Mouse (Mus musculus): ENCODE measurements around the gene Lpcat2. TPM values are rescaled to one million over a fixed set of nuclear protein-coding genes. Genes with fewer than 3 reads are reported as not detected.

Lpcat2 gene
- polyA plus RNA-seq, 1 experiment = 1.5 TPM

GRCm38 (mm10) chr8:92827243-92828034 is 27.7 kb upstream of the Lpcat2 start, which contains the start of gene Mmp2:
Gene Mmp2 (plus strand): TSS chr8:92827291.
- H3K27ac ChIP-seq (ENCODE audit: insufficient read depth, low read depth, low read length) = no peak within 1 kb of the TSS
- WGBS = 4% methylated on average over 37 of the region's 37 CpGs

GRCm38 (mm10) chr8:92828251-92828743 is 26.8 kb upstream of the Lpcat2 start:
- no peak overlapping the region for H3K27ac ChIP-seq (ENCODE audit: insufficient read depth, low read depth, low read length)
- DNase-seq = no peak
- no peak for TF ChIP-seq POLR2A (IDR thresholded peaks at IDR 0.05; ENCODE audit: low read depth, low read length)
- no peak for TF ChIP-seq CTCF (conservative IDR thresholded peaks at IDR 0.05; ENCODE audit: insufficient read depth, insufficient read length, low read depth, low read length)
- no peaks in the 10 kb centered on the region for H3K27me3 ChIP-seq (replicated peaks; ENCODE audit: control insufficient read depth, insufficient read depth, low read length)
- no peaks in the 10 kb centered on the region for H3K36me3 ChIP-seq (ENCODE audit: control insufficient read depth, insufficient read depth, low read length)
- WGBS = 47% methylated on average over 15 of the region's 15 CpGs
- no peaks in the 10 kb centered on the region for H3K4me1 ChIP-seq (ENCODE audit: control insufficient read depth, insufficient read depth, low read length)
- no peak overlapping the region for H3K4me3 ChIP-seq (ENCODE audit: insufficient read depth, low read depth, low read length)

More at GRCm38 (mm10) chr8:92827243-92828034, 27.7 kb upstream of the Lpcat2 start, which contains the start of gene Mmp2:
- peak within 1 kb of the TSS; percentile 39; the same call in 1 of the 2 replicates for H3K4me3 ChIP-seq (ENCODE audit: insufficient read depth, low read depth, low read length)
- H3K36me3 ChIP-seq (ENCODE audit: control insufficient read depth, insufficient read depth, low read length) = no peaks in the 10 kb centered on the region
- DNase-seq = peak; percentile 24
- H3K27me3 ChIP-seq (replicated peaks; ENCODE audit: control insufficient read depth, insufficient read depth, low read length) = no peaks in the 10 kb centered on the region
- TF ChIP-seq POLR2A (IDR thresholded peaks at IDR 0.05; ENCODE audit: low read depth, low read length) (no peak), CTCF (conservative IDR thresholded peaks at IDR 0.05; ENCODE audit: insufficient read depth, insufficient read length, low read depth, low read length) (no peak)
- no peaks in the 10 kb centered on the region for H3K4me1 ChIP-seq (ENCODE audit: control insufficient read depth, insufficient read depth, low read length)

DNA sequence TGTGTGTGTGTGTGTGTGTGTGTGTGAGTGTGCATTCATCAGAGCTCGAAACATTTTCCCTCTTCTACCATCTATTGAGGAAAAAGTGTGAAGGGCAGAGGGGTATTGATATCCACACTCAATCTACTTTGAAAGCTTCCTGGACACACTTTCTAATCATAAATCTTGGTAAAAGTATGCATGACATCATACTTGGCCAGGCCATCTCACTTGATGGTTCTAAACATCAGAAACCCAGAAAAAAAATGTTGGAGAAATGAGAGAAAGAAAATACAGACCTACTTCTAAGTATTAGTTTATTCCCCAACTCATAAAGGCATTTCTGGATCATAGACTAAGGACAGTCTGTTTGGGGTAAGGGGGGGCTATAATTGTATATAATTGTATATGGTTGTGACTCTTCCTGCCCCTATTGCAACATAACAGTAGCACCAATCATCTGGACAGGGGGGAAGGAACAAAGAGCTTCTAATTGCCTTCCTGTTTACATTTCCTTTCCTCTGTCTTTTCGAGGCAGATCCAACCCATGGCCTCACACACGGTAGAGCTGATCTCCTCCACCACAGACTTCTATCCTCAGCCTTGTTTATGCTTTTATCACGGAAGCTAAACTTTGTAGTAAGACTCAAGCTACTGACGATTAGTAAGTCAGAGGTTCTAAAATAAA is 20.9 kb upstream of the Lpcat2 start:
- TF ChIP-seq CTCF (conservative IDR thresholded peaks at IDR 0.05; ENCODE audit: insufficient read depth, insufficient read length, low read depth, low read length) = no peak
- TF ChIP-seq POLR2A (IDR thresholded peaks at IDR 0.05; ENCODE audit: low read depth, low read length) = no peak

GRCm38 (mm10) chr8:92834786-92835500 is 20.2 kb upstream of the Lpcat2 start:
- H3K36me3 ChIP-seq (ENCODE audit: control insufficient read depth, insufficient read depth, low read length) = no peaks in the 10 kb centered on the region
- no peaks in the 10 kb centered on the region for H3K27me3 ChIP-seq (replicated peaks; ENCODE audit: control insufficient read depth, insufficient read depth, low read length)
- H3K4me3 ChIP-seq (ENCODE audit: insufficient read depth, low read depth, low read length) = no peak overlapping the region
- no peak overlapping the region for H3K27ac ChIP-seq (ENCODE audit: insufficient read depth, low read depth, low read length)
- no peaks in the 10 kb centered on the region for H3K4me1 ChIP-seq (ENCODE audit: control insufficient read depth, insufficient read depth, low read length)
- WGBS = 88% methylated on average over 11 of the region's 11 CpGs
- no peak for TF ChIP-seq POLR2A (IDR thresholded peaks at IDR 0.05; ENCODE audit: low read depth, low read length)
- TF ChIP-seq CTCF (conservative IDR thresholded peaks at IDR 0.05; ENCODE audit: insufficient read depth, insufficient read length, low read depth, low read length) = no peak
- no peak for DNase-seq

More for the DNA sequence above, 20.9 kb upstream of the Lpcat2 start:
- H3K4me3 ChIP-seq (ENCODE audit: insufficient read depth, low read depth, low read length) = no peak overlapping the region
- H3K36me3 ChIP-seq (ENCODE audit: control insufficient read depth, insufficient read depth, low read length) = no peaks in the 10 kb centered on the region
- no peak overlapping the region for H3K27ac ChIP-seq (ENCODE audit: insufficient read depth, low read depth, low read length)
- no peaks in the 10 kb centered on the region for H3K27me3 ChIP-seq (replicated peaks; ENCODE audit: control insufficient read depth, insufficient read depth, low read length)
- WGBS = 59% methylated on average over 5 of the region's 5 CpGs
- H3K4me1 ChIP-seq (ENCODE audit: control insufficient read depth, insufficient read depth, low read length) = no peaks in the 10 kb centered on the region
- no peak for DNase-seq

GRCm38 (mm10) chr8:92835901-92836300 is 19.2 kb upstream of the Lpcat2 start:
- 96% methylated on average over 11 of the region's 11 CpGs for WGBS
- no peaks in the 10 kb centered on the region for H3K4me1 ChIP-seq (ENCODE audit: control insufficient read depth, insufficient read depth, low read length)
- DNase-seq = no peak
- no peaks in the 10 kb centered on the region for H3K36me3 ChIP-seq (ENCODE audit: control insufficient read depth, insufficient read depth, low read length)
- TF ChIP-seq CTCF (conservative IDR thresholded peaks at IDR 0.05; ENCODE audit: insufficient read depth, insufficient read length, low read depth, low read length) (no peak), POLR2A (IDR thresholded peaks at IDR 0.05; ENCODE audit: low read depth, low read length) (no peak)
- H3K4me3 ChIP-seq (ENCODE audit: insufficient read depth, low read depth, low read length) = no peak overlapping the region
- no peak overlapping the region for H3K27ac ChIP-seq (ENCODE audit: insufficient read depth, low read depth, low read length)
- H3K27me3 ChIP-seq (replicated peaks; ENCODE audit: control insufficient read depth, insufficient read depth, low read length) = no peaks in the 10 kb centered on the region

DNA sequence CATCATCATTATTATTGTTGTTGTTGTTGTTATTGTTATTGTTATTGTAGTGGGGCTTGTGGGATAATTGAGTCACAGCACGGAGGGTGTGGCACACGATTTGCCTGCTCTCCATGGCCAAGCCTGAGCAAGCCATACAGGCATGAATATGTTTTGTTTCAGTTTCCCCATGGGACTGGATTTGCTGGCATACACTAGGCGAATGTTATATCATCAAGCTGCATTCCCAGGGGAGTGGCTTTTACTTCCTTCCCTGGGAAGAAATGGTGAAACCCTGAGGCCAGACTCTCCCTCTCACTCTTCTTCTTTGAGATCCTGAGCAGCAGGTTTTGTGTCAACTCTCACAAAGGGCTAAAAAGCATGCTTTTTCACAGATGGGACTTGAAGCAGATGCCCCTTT is 16.5 kb upstream of the Lpcat2 start:
- H3K36me3 ChIP-seq (ENCODE audit: control insufficient read depth, insufficient read depth, low read length) = no peaks in the 10 kb centered on the region
- H3K27ac ChIP-seq (ENCODE audit: insufficient read depth, low read depth, low read length) = no peak overlapping the region
- no peak overlapping the region for H3K4me3 ChIP-seq (ENCODE audit: insufficient read depth, low read depth, low read length)
- no peaks in the 10 kb centered on the region for H3K27me3 ChIP-seq (replicated peaks; ENCODE audit: control insufficient read depth, insufficient read depth, low read length)
- 71% methylated on average over 3 of the region's 3 CpGs for WGBS
- no peak for DNase-seq
- H3K4me1 ChIP-seq (ENCODE audit: control insufficient read depth, insufficient read depth, low read length) = no peaks in the 10 kb centered on the region
- no peak for TF ChIP-seq POLR2A (IDR thresholded peaks at IDR 0.05; ENCODE audit: low read depth, low read length)
- TF ChIP-seq CTCF (conservative IDR thresholded peaks at IDR 0.05; ENCODE audit: insufficient read depth, insufficient read length, low read depth, low read length) = no peak

Measured in kidney, adult 2 months (tissue).